Mouse (Mus musculus): ENCODE data around the gene Arhgef6.

The Arhgef6 gene

DNA sequence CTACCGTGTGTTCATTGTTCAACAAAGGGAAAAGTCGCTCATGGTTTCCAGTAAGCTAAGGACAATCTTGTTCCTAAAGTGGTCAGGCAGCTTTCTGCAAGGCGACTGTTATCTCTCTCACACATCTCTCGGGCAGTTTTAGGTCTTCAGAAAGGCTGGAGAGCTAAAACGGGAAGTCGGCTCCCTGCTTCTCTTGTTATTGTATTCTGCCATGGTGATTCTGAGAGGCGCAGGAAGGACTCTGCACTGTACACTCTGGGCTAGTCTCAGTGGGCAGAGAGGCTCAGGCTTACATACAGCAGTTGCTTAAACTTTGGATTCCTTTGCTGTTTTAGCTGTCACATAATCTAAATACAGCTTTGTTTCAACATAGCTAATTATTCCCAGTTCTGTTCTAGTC lies 39.6 kb downstream of the Arhgef6 start:
- peak in 1 of 2 experiments; percentile 12 for DNase-seq

DNA sequence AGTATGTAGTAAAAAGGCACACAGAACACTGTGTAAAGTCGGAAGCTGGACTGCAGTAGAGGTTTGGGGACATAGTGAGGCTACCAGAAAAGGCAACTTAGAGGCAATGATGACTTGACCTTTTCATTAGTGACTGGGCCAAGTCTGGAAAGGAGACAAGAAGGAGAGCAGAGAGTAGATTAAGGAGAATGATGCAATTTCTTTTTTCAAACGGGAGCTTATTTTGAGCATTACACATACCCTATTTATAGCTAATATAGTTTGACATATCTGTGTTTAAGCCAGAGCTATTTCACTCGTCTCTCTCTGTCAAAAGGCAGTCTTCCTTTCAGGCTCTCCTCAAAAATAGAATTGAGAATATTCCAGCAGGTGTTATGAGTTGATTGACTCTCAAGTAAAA lies 50.1 kb downstream of the Arhgef6 start:
- no peak for DNase-seq

- DNase-seq, result no peak
Observed at GRCm38 (mm10) chrX:57286281-57286680, 52.2 kb downstream of the Arhgef6 start.

DNA sequence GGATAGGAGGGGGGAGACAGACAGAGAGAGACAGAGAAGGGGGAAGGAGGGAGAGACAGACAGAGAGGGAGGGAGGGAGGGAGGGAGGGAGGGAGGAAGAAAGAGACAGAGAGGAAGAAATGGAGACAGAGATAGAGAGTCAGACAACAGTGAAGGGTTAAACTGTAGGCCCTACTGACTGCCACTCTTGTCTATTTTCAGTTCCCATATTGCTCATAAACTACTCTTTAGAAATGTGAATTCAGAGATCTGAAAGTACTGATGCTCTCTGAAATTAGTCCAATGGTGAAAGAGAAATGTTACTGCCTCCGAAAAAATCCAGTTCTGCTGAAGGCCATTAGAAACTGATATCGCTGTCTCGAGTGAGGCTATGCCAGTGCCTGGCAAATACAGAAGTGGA lies 56.3 kb downstream of the Arhgef6 start:
- no peak for DNase-seq

- DNase-seq, result no peak
Observed at GRCm38 (mm10) chrX:57277560-57278335, 60.8 kb downstream of the Arhgef6 start.

DNA sequence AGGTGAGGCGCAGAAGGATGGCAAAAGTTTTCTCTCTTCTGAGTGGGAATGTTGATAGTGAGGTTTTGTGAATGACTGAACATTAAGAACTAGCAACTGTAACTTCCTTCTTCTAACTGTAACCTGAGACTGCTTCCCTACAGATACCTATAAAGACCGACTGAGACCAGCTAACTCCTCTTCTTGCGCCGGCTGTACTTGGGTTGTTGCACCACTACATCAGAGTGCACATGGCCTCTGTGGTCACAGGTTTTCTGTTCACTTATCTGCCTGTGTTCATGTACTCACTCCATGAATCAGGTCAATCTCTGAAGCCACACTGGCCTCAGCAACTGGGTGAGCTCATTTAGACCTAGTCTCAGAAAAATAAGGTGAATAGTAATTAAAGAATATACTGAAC lies 75.0 kb downstream of the Arhgef6 start:
- DNase-seq, result no peak

- DNase-seq, result no peak
Observed at GRCm38 (mm10) chrX:57260744-57261143, 77.8 kb downstream of the Arhgef6 start.

DNA sequence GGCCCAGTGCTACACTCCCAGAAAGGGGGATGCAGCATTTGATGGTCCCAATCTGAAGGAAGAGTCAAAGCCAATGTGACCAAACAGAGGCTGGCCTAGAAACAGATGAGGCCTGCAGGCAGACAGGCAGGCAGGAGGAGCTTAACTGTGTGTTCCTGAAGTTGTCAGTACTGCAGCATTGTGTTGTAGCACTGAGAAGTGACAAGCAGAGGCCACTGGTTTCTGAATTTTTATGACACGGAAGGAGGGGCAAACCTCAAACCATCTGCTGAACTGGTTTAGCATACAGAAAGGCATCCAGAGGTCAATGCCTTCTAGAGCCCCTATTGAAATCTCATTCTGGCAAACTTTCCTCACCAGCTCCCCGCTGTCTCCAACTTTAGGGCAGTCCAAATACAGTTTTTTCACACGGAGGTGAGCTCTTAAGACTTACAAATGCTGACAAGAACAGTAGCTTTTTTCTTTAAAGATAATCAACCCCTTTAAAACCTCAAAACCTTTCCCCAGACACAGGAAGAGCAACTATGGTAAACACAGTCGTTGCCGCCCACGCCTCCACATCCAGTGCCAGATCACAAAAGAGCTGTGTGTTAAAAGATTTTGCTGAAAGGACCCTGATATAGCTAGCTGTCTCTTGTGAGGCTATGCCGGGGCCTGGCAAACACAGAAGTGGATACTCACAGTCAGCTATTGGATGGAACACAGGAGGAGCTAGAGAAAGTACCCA lies 85.0 kb downstream of the Arhgef6 start:
- DNase-seq, result no peak

DNA sequence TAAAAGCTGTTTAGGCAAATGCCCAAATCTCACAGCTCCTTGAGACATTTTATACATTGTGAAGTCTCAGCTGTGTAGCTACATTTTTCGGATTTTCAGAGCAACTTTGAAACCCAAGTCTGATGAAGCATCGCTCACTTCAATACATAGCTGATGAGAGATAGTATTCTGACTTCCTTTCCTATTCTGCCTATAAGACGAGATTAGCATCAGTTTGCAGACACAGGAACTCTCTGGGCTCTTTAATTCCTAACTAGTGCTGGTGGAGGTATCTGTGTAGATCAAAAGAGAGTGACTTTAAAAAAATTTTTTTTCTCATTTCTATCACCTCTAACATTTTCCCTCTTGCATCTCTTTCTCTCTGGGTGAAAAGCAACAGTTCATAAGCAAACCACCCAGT lies 100.0 kb downstream of the Arhgef6 start:
- no peak for DNase-seq

GRCm38 (mm10) chrX:57235982-57236381 lies 102.5 kb downstream of the Arhgef6 start:
- DNase-seq, result no peak

DNA sequence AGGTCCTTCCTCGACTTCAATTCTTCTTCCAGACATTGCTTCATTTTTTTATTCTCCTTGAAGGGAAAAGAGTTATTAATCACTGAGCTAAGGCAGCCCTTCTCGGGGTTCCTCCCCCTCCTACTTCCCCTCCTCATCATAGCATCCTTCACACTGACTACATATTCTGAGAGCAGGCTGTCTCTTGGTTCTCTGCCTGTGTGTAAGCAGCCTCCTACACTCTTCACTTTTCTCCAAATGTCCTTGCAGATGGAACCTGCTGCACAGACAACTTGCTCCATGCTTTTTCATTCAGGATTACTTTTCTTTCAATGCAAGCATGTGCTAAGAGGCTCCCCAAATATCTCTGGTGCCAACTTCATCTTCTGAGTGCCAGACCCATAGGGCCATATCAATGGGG lies 104.9 kb downstream of the Arhgef6 start:
- DNase-seq, result no peak

- DNase-seq, result no peak
Observed at GRCm38 (mm10) chrX:57228178-57228577, 110.4 kb downstream of the Arhgef6 start.

DNA sequence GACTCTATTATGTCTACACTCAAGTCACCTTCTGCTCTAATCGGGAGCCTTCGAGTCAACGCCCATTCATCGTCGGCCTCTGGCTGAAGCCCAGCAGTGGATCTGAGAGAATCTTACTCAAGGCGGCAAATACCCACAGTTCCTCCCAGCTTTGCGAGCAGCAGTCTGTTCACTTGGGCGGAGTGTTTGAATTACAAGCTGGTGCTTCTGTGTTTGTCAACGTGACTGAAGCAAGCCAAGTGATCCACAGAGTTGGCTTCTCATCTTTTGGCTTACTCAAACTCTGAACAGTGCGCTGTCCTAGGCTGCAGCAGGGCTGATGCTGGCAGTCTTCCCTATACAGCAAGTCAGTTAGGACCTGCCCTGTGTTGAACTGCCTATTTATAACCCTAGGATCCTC lies 115.2 kb downstream of the Arhgef6 start:
- no peak for DNase-seq

DNA sequence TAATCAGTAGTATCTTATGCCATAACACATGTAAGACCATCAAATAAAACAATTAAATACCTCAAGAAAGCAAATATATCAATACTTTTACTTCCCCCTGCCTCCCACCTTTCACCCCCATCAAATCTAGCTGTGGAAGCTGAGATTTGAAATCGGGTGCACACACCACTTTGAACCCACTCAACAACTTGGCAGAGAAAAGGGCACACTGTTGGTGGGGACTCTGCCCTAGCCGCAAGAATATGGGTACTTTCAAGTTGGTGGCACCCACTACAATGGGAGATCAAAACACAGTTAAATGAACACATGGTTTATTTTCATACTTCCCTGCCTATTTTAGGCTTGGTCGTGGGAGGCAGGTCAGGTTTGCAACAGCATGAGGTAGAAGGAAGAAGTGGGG lies 116.6 kb downstream of the Arhgef6 start:
- no peak for DNase-seq

GRCm38 (mm10) chrX:57219563-57219962 lies 119.0 kb downstream of the Arhgef6 start:
- no peak for DNase-seq

GRCm38 (mm10) chrX:57216271-57216670 lies 122.3 kb downstream of the Arhgef6 start:
- DNase-seq, result no peak

- DNase-seq, result no peak
Observed at GRCm38 (mm10) chrX:57215495-57215894, 123.0 kb downstream of the Arhgef6 start.

- DNase-seq, result no peak
Observed at GRCm38 (mm10) chrX:57212862-57213261, 125.7 kb downstream of the Arhgef6 start.

- no peak for DNase-seq
Observed at GRCm38 (mm10) chrX:57211876-57212275, 126.7 kb downstream of the Arhgef6 start, which contains the start of gene Cd40lg. Cd40lg (plus strand) TSS chrX:57212143.

DNA sequence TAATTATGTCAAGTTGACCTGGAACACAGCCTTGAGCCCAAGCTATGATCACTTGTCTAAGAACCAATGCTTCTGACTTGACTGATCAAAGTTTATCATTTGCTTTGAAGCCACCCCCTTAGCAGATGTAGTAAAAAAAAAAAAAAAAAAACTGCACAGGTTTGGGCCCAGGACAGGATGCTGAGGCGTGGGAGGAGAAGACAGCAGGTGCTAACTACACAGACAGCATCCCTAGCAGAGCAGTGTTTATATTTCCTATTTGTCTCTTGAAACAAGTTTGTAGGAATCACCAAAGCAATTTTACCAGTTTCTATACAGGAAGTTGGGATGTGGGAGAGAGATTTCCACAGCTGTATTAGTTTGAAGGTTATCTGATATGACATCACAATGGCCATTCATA lies 127.9 kb downstream of the Arhgef6 start:
- no peak for DNase-seq

- DNase-seq, result no peak
Observed at GRCm38 (mm10) chrX:57200397-57200796, 138.1 kb downstream of the Arhgef6 start.

- DNase-seq, result no peak
Observed at GRCm38 (mm10) chrX:57198036-57198435, 140.5 kb downstream of the Arhgef6 start.

- peak; percentile 1 to 2 for DNase-seq
Observed at GRCm38 (mm10) chrX:57196319-57196718, 142.2 kb downstream of the Arhgef6 start.

- no peak for DNase-seq
Observed at GRCm38 (mm10) chrX:57189335-57189734, 149.2 kb downstream of the Arhgef6 start.

Measured in lung, adult 18-20 months (tissue).